Mouse (Mus musculus) gastrocnemius, postnatal 14 days (tissue): ENCODE data around the gene Gm3264. TPM values are rescaled to one million over a fixed set of nuclear protein-coding genes. Genes with fewer than 3 reads are reported as not detected.
"Not testable (repeated sequence)": the region's sequence is repeated elsewhere in the genome, so short reads cannot be mapped to it uniquely, and the experiment has no call there.

Experiments
- DNase-seq: peaks from one replicate; pipeline ENCODE4 v3.0.0; 2021; ENCODE audit warnings: mixed read lengths
- intact Hi-C: fragments of 180-260 bp; cut with DNase I; formaldehyde crosslinking; loops from one replicate; pipeline ENCODE4 v1.15.1; 2025; ENCODE audit warnings: low total_unique reads
- long read RNA-seq, 2 experiments: library from polyadenylated mRNA; stranded (forward); transcript quantifications; one replicate each; pipeline ENCODE4 v2.0.0; 2021
- total RNA-seq, 2 experiments: library from RNA; stranded (reverse); gene quantifications; 2 replicates each; pipeline ENCODE4 v1.2.3; 2021

Gene Gm3264
- 1 to 10 TPM; 1.0 to 3.0 TPM for total RNA-seq
- long read RNA-seq, experiment 1, partial matches to known transcripts: 0 of 1 reads
- long read RNA-seq, experiment 1, other reads (novel, unspliced or antisense): 1 of 1 reads
- long read RNA-seq, experiment 2, partial matches to known transcripts: 0 of 4 reads
- long read RNA-seq, experiment 2, other reads (novel, unspliced or antisense): 4 of 4 reads

DNA sequence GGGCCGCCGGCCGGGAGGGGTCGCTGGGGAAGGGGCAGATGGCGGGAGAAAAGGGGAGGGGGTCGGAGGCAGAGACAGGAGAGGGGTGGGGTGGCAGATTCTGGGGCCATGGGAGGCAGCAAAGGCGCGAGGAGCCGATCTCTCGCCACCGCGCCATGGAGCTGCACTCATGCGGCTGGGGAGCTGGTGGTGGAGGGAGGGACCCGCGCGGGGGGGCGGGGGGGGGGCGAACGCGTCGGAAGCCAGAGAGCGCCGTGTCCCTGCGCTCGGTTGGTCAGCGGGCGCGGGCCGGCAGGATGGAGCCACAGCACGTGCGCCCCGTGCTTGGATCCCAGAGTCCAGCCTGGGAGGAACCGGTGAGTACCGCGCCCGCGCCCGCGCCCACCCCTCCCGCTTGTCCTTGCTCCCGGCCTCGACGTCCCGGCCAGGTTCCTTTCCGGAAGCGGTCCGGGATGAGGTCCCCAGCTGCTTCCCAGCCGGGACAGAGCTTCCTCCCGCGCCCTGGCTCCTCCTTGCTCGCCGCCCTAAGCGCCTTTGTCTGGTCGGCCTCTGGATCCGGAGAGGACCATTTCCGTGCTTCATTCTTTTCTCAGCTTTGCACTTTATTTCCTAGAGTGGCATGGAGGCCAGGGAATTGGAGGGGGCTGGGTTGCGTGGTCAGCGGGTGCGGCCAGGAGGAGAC, at the start of gene Gm3264:
Gene Gm3264, plus strand, starts transcription at position 278 of the 682 bp plus-strand sequence.
- peak; percentile 5 for DNase-seq
- intact Hi-C loops: not testable (repeated sequence)

DNA sequence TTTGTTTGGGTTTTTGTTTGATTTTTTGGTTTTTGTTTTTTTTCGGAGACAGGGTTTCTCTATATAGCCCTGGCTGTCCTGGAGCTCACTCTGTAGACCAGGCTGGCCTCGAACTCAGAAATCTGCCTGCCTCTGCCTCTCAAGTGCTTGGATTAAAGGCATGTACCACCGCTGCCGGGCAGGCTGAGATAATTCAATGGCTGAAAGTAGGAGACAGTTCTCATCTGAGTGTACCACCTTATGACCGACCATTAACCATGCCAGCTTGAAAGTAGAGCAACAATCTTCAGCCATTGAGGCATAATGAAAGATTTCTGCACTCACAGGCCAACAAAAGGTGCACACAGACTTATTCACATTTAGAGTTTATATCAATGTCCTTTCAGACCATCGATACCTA, 49.0 kb upstream of the Gm3264 start:
- intact Hi-C loops: not testable (repeated sequence)
- DNase-seq: peak; percentile 1

DNA sequence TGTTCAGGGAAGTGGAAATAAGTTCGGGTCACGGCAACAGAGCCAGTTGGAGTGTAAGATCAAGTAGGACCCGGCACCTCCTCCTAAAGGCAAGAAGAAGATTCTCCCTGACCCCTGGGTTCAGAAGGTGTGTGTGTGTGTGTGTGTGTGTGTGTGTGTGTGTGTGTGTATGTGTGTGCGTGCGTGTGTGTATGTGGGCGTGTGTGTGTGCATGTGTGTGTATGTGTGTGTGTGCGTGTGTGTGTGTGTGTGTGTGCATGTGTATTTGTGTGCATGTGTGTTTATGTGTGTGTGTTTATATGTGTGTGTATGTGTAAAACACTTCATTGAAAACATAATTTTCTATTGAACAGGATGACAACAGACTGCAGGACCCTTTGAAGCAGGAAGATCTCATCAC, 33.4 kb upstream of the Gm3264 start:
- peak; percentile 2 for DNase-seq
- intact Hi-C loops: not testable (repeated sequence)

DNA sequence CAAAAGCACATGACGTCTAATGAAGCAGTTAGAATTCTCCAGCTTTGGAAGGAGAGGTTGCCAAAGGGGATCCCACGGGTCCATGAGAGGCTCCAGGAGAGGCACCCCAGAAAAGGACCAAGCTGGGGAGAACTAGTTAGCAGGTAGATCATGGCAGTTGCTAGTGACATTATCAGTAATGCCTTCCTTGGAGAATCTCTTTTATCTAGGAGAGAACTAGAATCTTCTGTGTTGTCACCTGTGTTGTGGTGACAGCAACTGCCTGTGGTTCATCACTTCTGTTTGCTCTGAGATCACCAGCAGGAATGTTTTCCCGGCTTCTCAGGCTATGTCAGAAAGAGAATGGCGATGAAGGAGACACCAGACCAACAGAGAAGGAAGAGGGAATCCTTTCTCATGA, 17.6 kb upstream of the Gm3264 start, which contains the start of gene Gm3269:
Gene Gm3269, plus strand, starts transcription at position 301 of the 400 bp plus-strand sequence.
- DNase-seq, intact Hi-C loops: not testable (repeated sequence)

- intact Hi-C loops: not testable (repeated sequence)
Measured at GRCm38 (mm10) chr14:4892116-4892515, 36.7 kb downstream of the Gm3264 start, which contains the start of gene Gm3278. TSS of gene Gm3278 (plus strand) at chr14:4892416.

More at GRCm38 (mm10) chr14:4892116-4892515, 36.7 kb downstream of the Gm3264 start, which contains the start of gene Gm3278:
- DNase-seq: not testable (repeated sequence)

Other genes with a start within 250 kb of the Gm3264 start
- gene Gm8159, start 223.2 kb upstream of the Gm3264 start, total RNA-seq: not detected
- not detected for gene Gm3239, start 191.4 kb upstream of the Gm3264 start, total RNA-seq
- not detected for gene Gm7876, start 146.3 kb upstream of the Gm3264 start, total RNA-seq
- under 1 TPM; 0.29 TPM for gene Gm3252, start 128.8 kb upstream of the Gm3264 start, total RNA-seq
- gene Gm9602, start 79.2 kb upstream of the Gm3264 start, total RNA-seq: not detected
- not detected for gene Gm3269, start 17.5 kb upstream of the Gm3264 start, total RNA-seq
- not detected for gene Gm3278, start 36.8 kb downstream of the Gm3264 start, total RNA-seq
- not detected for gene Gm8297, start 128.4 kb downstream of the Gm3264 start, total RNA-seq
- gene Gm3298, start 160.3 kb downstream of the Gm3264 start, total RNA-seq: not detected
- not detected for gene 4930555G01Rik, start 195.1 kb downstream of the Gm3264 start, total RNA-seq
- under 1 TPM in 1 of 2 experiments, not detected in 1; 0.18 TPM for gene Gm8281, start 215.5 kb downstream of the Gm3264 start, total RNA-seq